Mouse (Mus musculus) cerebellum, adult 2 months (tissue): ENCODE data around the gene Onecut1.

Experiments
- CTCF ChIP-seq: fragments of 200-500 bp; IDR thresholded peaks from 2 replicates; pipeline ENCODE4 v1.5.1; 2011; ENCODE audit warnings: low read depth, mild to moderate bottlenecking, control low read depth, low read length, moderate library complexity, borderline replicate concordance; ENCODE audit not compliant: insufficient read depth
- POLR2A ChIP-seq: fragments of 200-500 bp; IDR thresholded peaks from 2 replicates; pipeline ENCODE4 v1.6.1; 2011; ENCODE audit warnings: low read length, control low read depth, borderline replicate concordance; ENCODE audit not compliant: insufficient read depth

DNA sequence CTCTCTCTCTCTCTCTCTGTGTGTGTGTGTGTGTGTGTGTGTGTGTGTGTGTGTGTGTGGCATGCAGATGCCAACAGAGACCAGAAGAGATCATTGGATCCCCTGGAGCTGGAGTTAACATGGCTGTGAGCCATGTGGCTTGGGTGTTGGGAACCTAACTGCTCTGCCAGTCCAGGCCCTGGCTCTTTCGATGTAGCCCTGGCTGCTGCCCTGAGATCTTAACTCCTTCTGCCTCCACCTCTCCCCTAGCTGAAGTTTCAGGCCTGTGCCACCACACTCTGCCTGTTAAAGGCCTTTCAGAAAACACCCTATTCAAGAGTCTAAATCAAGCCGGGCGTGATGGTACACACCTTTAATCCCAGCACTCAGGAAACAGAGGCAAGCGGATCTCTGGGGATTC is 49.7 kb downstream of the Onecut1 start:
- TF ChIP-seq CTCF, result no peak
- no peak for TF ChIP-seq POLR2A
